Mouse (Mus musculus) testis, adult 2 months (tissue): ENCODE measurements around the gene Mical2.

ENCODE experiments used
- CTCF ChIP-seq: fragments of 200-500 bp; IDR thresholded peaks from 2 replicates; pipeline ENCODE4 v1.5.1; 2012; ENCODE audit warnings: low read depth, mild to moderate bottlenecking, inconsistent platforms, low read length, moderate library complexity; ENCODE audit not compliant: control insufficient read depth, insufficient read depth, insufficient replicate concordance
- POLR2A ChIP-seq: fragments of 200-500 bp; IDR thresholded peaks from 2 replicates; pipeline ENCODE4 v1.6.1; 2012; ENCODE audit warnings: low read depth, mild to moderate bottlenecking, inconsistent platforms, low read length, moderate library complexity; ENCODE audit not compliant: control insufficient read depth

- TF ChIP-seq POLR2A (no peak), CTCF (no peak)
These were observed 126.3 kb downstream of the Mical2 start for GRCm38 (mm10) chr7:112352005-112352404.
